Mouse (Mus musculus): ENCODE data around the gene Med7.

Med7 gene

GRCm38 (mm10) chr11:46436760-46437458 is at the start of gene Med7:
Gene Med7, plus strand, starts transcription at chr11:46436925.
- peak; percentile 84 for DNase-seq (ENCODE audit: extremely low read depth, low read depth, low spot score)

GRCm38 (mm10) chr11:46387061-46387460 is 49.7 kb upstream of the Med7 start:
- no peak for DNase-seq (ENCODE audit: extremely low read depth, low read depth, low spot score)

GRCm38 (mm10) chr11:46388438-46388837 is 48.3 kb upstream of the Med7 start:
- DNase-seq (ENCODE audit: extremely low read depth, low read depth, low spot score): no peak

- no peak for DNase-seq (ENCODE audit: extremely low read depth, low read depth, low spot score)
These were observed 47.2 kb upstream of the Med7 start, which contains the start of gene Itk for GRCm38 (mm10) chr11:46389336-46390117. Gene Itk, minus strand, starts transcription at chr11:46389515.

GRCm38 (mm10) chr11:46390621-46391020 is 46.1 kb upstream of the Med7 start:
- DNase-seq (ENCODE audit: extremely low read depth, low read depth, low spot score): no peak

- no peak for DNase-seq (ENCODE audit: extremely low read depth, low read depth, low spot score)
These were observed 43.8 kb upstream of the Med7 start for GRCm38 (mm10) chr11:46392890-46393289.

- DNase-seq (ENCODE audit: extremely low read depth, low read depth, low spot score): no peak
These were observed 43.3 kb upstream of the Med7 start for GRCm38 (mm10) chr11:46393413-46393812.

GRCm38 (mm10) chr11:46395088-46395487 is 41.6 kb upstream of the Med7 start:
- DNase-seq (ENCODE audit: extremely low read depth, low read depth, low spot score): no peak

GRCm38 (mm10) chr11:46395698-46396097 is 41.0 kb upstream of the Med7 start:
- no peak for DNase-seq (ENCODE audit: extremely low read depth, low read depth, low spot score)

- no peak for DNase-seq (ENCODE audit: extremely low read depth, low read depth, low spot score)
These were observed 40.4 kb upstream of the Med7 start, which contains the start of gene Fam71b for GRCm38 (mm10) chr11:46396167-46396859. Gene Fam71b, plus strand, starts transcription at chr11:46396559.

- no peak for DNase-seq (ENCODE audit: extremely low read depth, low read depth, low spot score)
These were observed 39.9 kb upstream of the Med7 start for GRCm38 (mm10) chr11:46396860-46397179.

GRCm38 (mm10) chr11:46397900-46398299 is 38.8 kb upstream of the Med7 start:
- DNase-seq (ENCODE audit: extremely low read depth, low read depth, low spot score): no peak

- DNase-seq (ENCODE audit: extremely low read depth, low read depth, low spot score): no peak
These were observed 38.3 kb upstream of the Med7 start for GRCm38 (mm10) chr11:46398473-46398872.

- DNase-seq (ENCODE audit: extremely low read depth, low read depth, low spot score): no peak
These were observed 37.8 kb upstream of the Med7 start for GRCm38 (mm10) chr11:46398933-46399383.

- DNase-seq (ENCODE audit: extremely low read depth, low read depth, low spot score): no peak
These were observed 35.2 kb upstream of the Med7 start for GRCm38 (mm10) chr11:46401555-46401954.

- DNase-seq (ENCODE audit: extremely low read depth, low read depth, low spot score): no peak
These were observed 31.7 kb upstream of the Med7 start for GRCm38 (mm10) chr11:46404986-46405385.

GRCm38 (mm10) chr11:46406721-46407120 is 30.0 kb upstream of the Med7 start:
- DNase-seq (ENCODE audit: extremely low read depth, low read depth, low spot score): no peak

GRCm38 (mm10) chr11:46410018-46410563 is 26.6 kb upstream of the Med7 start:
- no peak for DNase-seq (ENCODE audit: extremely low read depth, low read depth, low spot score)

- no peak for DNase-seq (ENCODE audit: extremely low read depth, low read depth, low spot score)
These were observed 18.3 kb upstream of the Med7 start for GRCm38 (mm10) chr11:46418438-46418837.

GRCm38 (mm10) chr11:46418860-46419259 is 17.9 kb upstream of the Med7 start:
- no peak for DNase-seq (ENCODE audit: extremely low read depth, low read depth, low spot score)
